Mouse (Mus musculus) ES-E14 (cell line): ENCODE measurements around the gene Tpk1. TPM values are rescaled to one million over a fixed set of nuclear protein-coding genes. Genes with fewer than 3 reads are reported as not detected.

Source experiments
- DNase-seq: peaks from one replicate; pipeline ENCODE4 v3.0.0-alpha.2; 2013; ENCODE audit warnings: low read depth, low spot score
- H3K27ac ChIP-seq: 2 replicates; pipeline ENCODE4 v1.5.1; 2012; ENCODE audit warnings: low read depth, mild to moderate bottlenecking, low read length, moderate library complexity, mixed read lengths; ENCODE audit not compliant: poor library complexity, insufficient read depth, severe bottlenecking
- H3K36me3 ChIP-seq: 2 replicates; pipeline ENCODE4 v1.6.1; 2012; ENCODE audit warnings: mild to moderate bottlenecking, low read length, moderate library complexity, mixed read lengths; ENCODE audit not compliant: control insufficient read depth, poor library complexity, insufficient read depth, severe bottlenecking
- H3K4me1 ChIP-seq, 2 experiments: fragments of 150-350 bp in 1 of 2; sonication (generic) in 1 of 2; 2 replicates each; pipeline ENCODE4 v1.6.1; 2012; ENCODE audit warnings: low read length in 2 of 2, mild to moderate bottlenecking in 1 of 2, mixed read lengths in 1 of 2; ENCODE audit not compliant: control insufficient read depth in 2 of 2, insufficient read depth in 2 of 2, poor library complexity in 1 of 2
- H3K4me3 ChIP-seq, 2 experiments: fragments of 150-350 bp in 1 of 2; sonication (generic) in 1 of 2; 2 replicates each; pipeline ENCODE4 v1.5.1; 2012; ENCODE audit warnings: low read length in 2 of 2, low read depth in 1 of 2, mild to moderate bottlenecking in 1 of 2, mixed read lengths in 1 of 2; ENCODE audit not compliant: insufficient read depth in 1 of 2, poor library complexity in 1 of 2, severe bottlenecking in 1 of 2
- H3K9ac ChIP-seq: 2 replicates; pipeline ENCODE4 v1.6.1; 2012; ENCODE audit warnings: low read depth, mild to moderate bottlenecking, low read length, mixed read lengths; ENCODE audit not compliant: poor library complexity, insufficient read depth, severe bottlenecking
- H3K9me3 ChIP-seq: fragments of 150-350 bp; sonication (generic); 2 replicates; pipeline ENCODE4 v1.6.1; 2012; ENCODE audit warnings: low read depth, mild to moderate bottlenecking, low read length; ENCODE audit not compliant: control insufficient read depth, insufficient read depth
- CHD2 ChIP-seq: IDR thresholded peaks from 2 replicates; pipeline ENCODE4 v1.6.1; 2014; ENCODE audit warnings: mild to moderate bottlenecking, low read depth, low read length, inconsistent platforms
- HCFC1 ChIP-seq: IDR thresholded peaks from 2 replicates; pipeline ENCODE4 v1.6.1; 2012; ENCODE audit warnings: low read length, inconsistent platforms, borderline replicate concordance; ENCODE audit not compliant: insufficient read depth
- MAFK ChIP-seq: IDR thresholded peaks from 2 replicates; pipeline ENCODE4 v1.6.1; 2014; ENCODE audit warnings: mild to moderate bottlenecking, low read depth, low read length, inconsistent platforms; ENCODE audit not compliant: insufficient read depth
- ZC3H11A ChIP-seq: IDR thresholded peaks from 2 replicates; pipeline ENCODE4 v1.6.1; 2012; ENCODE audit warnings: low read depth, mild to moderate bottlenecking, inconsistent platforms, low read length, borderline replicate concordance
- ZNF384 ChIP-seq: IDR thresholded peaks from 2 replicates; pipeline ENCODE4 v1.6.1; 2012; ENCODE audit warnings: low read depth, low read length, inconsistent platforms
- in situ Hi-C, 2 experiments: fragments of 600-800 bp; cut with MboI; formaldehyde crosslinking; loops; one replicate each; pipeline ENCODE4 v1.15.1; 2025; ENCODE audit warnings: low sequenced_read_pairs in 2 of 2, inconsistent platforms in 1 of 2; ENCODE audit not compliant: unreplicated experiment in 2 of 2
- total RNA-seq: library from RNA; depleted of rRNA; stranded (reverse); fragments of 300-350 nt; gene quantifications from 2 replicates; pipeline ENCODE4 v1.2.3, GENCODE M21; 2012

Tpk1 gene
- total RNA-seq, 1 experiment, result 13.3 TPM

DNA sequence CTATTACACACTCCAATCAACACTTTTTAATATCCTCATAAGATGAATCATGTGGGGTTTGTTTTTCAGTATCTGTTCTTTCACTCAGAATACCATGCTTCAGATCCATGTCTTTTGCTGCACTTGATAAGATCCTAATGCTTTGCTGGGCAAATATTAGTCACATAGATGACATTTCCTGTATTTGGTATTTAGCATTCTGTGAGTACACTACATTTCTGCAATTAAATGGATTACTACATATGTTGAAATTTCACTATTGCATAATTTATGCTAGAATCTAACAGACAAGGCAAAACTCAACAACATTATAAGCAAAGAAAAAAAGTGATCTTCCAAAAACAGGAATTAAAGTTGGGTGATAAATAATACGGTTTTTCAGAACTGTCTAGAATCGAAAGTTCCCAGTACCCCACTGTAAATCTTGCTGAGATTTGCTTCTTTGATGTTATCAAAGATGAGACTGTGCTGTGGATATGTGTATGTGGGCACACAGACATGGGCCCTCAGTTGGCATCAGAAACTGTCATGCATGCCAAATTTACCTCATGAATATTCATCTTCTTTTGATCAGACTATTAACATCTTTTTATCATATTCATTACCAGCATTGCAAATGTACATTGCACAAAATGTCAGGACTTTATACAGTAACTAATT is 203.8 kb downstream of the Tpk1 start:
- DNase-seq, result no peak
- H3K9ac ChIP-seq, result no peak overlapping the region
- H3K36me3 ChIP-seq, result no peaks in the 10 kb centered on the region
- TF ChIP-seq MAFK, result no peak
- no peak for TF ChIP-seq ZNF384
- TF ChIP-seq CHD2, result no peak
- no peak for TF ChIP-seq ZC3H11A
- no peak for TF ChIP-seq HCFC1
- in situ Hi-C loops, result no loop called here
- H3K9me3 ChIP-seq, result no peaks in the 10 kb centered on the region
- H3K4me1 ChIP-seq, result no peaks in the 10 kb centered on the region
- no peak overlapping the region for H3K27ac ChIP-seq
- no peak overlapping the region for H3K4me3 ChIP-seq

DNA sequence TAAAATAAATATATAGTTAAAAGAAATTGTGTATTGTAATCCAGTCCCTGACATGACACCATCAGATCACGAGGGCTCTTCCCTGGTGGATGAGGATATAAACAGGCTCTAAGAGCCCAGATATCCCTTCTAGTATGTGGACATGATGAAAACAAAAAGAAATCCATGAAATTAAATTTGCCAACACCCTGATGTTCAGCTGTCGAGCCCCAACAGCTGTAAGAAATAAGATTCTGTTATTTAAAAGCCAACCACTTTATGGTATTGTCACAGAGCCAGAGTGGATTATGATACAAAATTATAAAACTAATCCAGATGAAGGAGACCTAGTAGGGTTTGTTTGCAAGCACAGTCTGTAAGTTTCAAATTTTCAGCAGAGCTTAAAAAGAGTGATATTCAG is 207.0 kb downstream of the Tpk1 start:
- in situ Hi-C loops, result no loop called here
- no peak overlapping the region for H3K9ac ChIP-seq
- no peaks in the 10 kb centered on the region for H3K36me3 ChIP-seq
- no peak for DNase-seq
- H3K27ac ChIP-seq, result no peak overlapping the region
- no peaks in the 10 kb centered on the region for H3K4me1 ChIP-seq
- no peaks in the 10 kb centered on the region for H3K9me3 ChIP-seq
- TF ChIP-seq ZNF384 (no peak), HCFC1 (no peak), CHD2 (no peak), MAFK (no peak), ZC3H11A (no peak)
- H3K4me3 ChIP-seq, result no peak overlapping the region

DNA sequence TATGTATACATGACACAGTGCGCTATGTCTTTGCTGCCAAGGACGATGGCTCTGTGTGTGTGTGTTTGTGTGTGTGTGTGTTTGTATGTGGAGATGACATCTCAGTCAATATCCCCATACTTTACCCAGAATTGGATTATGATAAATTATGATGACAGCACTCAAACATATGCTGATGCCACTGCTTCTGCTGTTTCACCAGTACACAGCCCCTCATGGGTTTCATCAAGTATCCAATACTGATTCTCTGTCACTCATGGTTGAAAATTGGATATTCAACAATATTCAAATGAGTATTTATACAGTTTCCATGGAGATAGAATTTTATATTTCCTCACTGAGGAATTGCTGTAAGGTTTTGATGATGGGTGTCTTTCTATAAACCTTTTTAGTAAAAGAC is 208.1 kb downstream of the Tpk1 start:
- Histone ChIP-seq H3K4me3 (no peak overlapping the region), H3K9me3 (no peaks in the 10 kb centered on the region), H3K27ac (no peak overlapping the region), H3K9ac (no peak overlapping the region), H3K36me3 (no peaks in the 10 kb centered on the region), H3K4me1 (no peaks in the 10 kb centered on the region)
- TF ChIP-seq HCFC1 (no peak), ZC3H11A (no peak), MAFK (no peak), ZNF384 (no peak)
- DNase-seq, result no peak
- in situ Hi-C loops, result no loop called here

DNA sequence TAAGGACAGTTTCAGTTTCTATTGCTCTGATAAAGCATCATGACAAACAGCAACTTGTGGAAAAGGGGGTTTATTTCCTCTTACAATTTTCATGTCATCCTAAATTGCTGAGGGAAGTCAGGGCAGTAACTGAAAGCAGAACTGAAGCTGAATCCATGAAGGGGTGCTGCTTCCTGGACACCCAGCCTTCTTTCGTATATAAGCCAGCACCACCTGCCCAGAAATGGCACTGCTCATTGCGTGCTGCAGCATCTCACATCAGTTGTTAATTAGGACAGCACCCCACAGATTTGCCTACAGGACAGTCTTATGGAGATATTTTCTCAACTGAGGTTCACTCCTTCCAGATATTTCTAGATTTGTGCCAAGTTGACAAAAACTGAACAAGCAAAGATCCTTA is 216.6 kb downstream of the Tpk1 start:
- TF ChIP-seq HCFC1 (no peak), ZNF384 (no peak), MAFK (no peak), CHD2 (no peak), ZC3H11A (no peak)
- Histone ChIP-seq H3K36me3 (no peaks in the 10 kb centered on the region), H3K4me3 (no peak overlapping the region), H3K4me1 (no peaks in the 10 kb centered on the region), H3K9me3 (no peaks in the 10 kb centered on the region), H3K9ac (no peak overlapping the region), H3K27ac (no peak overlapping the region)
- in situ Hi-C loops, result no loop called here
- no peak for DNase-seq

DNA sequence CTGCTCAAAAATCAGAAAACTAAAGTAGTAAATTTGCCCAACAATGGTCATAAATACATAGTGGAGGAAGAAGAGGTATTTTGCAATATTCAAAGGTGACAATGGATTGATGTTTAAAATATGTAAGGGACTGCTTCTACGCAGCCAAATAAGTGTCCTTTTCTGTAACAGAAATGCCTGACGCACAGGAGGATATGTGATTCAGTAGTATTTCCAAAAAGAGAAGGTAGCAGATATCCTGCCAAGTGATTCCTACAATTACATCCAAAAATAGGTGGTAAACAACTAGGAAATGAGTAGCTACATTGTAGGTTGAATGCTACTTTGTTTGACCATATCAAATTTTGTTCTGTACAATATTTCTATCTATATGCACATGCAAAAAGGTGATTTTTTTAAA is 220.2 kb downstream of the Tpk1 start:
- Histone ChIP-seq H3K9ac (no peak overlapping the region), H3K9me3 (no peaks in the 10 kb centered on the region), H3K4me1 (no peaks in the 10 kb centered on the region), H3K4me3 (no peak overlapping the region), H3K27ac (no peak overlapping the region), H3K36me3 (no peaks in the 10 kb centered on the region)
- in situ Hi-C loops, result no loop called here
- no peak for TF ChIP-seq CHD2
- TF ChIP-seq ZNF384, result no peak
- TF ChIP-seq ZC3H11A, result no peak
- no peak for TF ChIP-seq MAFK
- no peak for TF ChIP-seq HCFC1
- DNase-seq, result no peak
